ENCODE assay signal across 8 mouse cellular contexts in the genomic region with DNA sequence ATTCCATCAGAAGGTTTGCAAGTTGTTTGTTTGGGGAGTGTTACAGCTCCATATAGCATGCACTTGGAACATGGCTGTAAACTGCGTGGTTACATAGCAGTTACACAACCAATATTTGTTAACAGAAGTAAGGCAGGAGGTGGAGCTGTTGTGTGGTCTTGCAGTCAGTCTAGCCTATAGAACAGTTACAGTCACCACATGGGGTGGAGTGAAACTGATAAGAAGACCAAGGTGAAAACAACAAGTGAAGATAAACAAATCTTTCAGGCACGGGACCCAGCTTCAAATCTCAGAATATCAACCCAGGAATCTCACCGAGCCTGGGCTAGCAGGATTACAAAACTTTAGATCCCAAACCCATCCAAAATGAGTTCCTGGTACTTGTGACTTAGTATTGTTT. TPM values are rescaled to one million over a fixed set of nuclear protein-coding genes. Genes with fewer than 3 reads are reported as not detected.
A peak's percentile ranks its signal among the peaks of the same experiment; 100 is the strongest.
DNase-seq lines count a peak whose midpoint lies in the region; ATAC-seq and TF ChIP-seq lines count a peak whose summit lies in the region.

No protein-coding gene starts in this region.

- peaks cover 35% of the 10 kb centered on the region for H3K4me1 ChIP-seq in embryonic facial prominence, embryonic 13.5 days
- H3K4me1 ChIP-seq in limb, embryonic 12.5 days (replicated peaks) = peaks cover 41% of the 10 kb centered on the region
- peaks cover 40% of the 10 kb centered on the region for H3K4me1 ChIP-seq in neural tube, embryonic 13.5 days (replicated peaks)

- no peak for ATAC-seq in embryonic facial prominence, embryonic 13.5 days (ENCODE audit: insufficient number of reproducible peaks, insufficient read depth, low FRiP score, low TSS enrichment, low read depth)
- ATAC-seq in limb, embryonic 12.5 days (ENCODE audit: insufficient number of reproducible peaks, insufficient read depth, low FRiP score, low TSS enrichment, low read depth) = no peak
- no peak for ATAC-seq in neural tube, embryonic 13.5 days (ENCODE audit: low read depth)

- peaks cover 38% of the 10 kb centered on the region for H3K36me3 ChIP-seq in embryonic facial prominence, embryonic 13.5 days
- peaks cover 42% of the 10 kb centered on the region for H3K36me3 ChIP-seq in limb, embryonic 12.5 days
- H3K36me3 ChIP-seq in neural tube, embryonic 13.5 days = peaks cover 40% of the 10 kb centered on the region

- TF ChIP-seq CTCF in layer of hippocampus, adult 2 months (conservative IDR thresholded peaks at IDR 0.05) = no peak

- no peaks in the 10 kb centered on the region for H3K27me3 ChIP-seq in embryonic facial prominence, embryonic 13.5 days
- no peaks in the 10 kb centered on the region for H3K27me3 ChIP-seq in limb, embryonic 12.5 days
- H3K27me3 ChIP-seq in neural tube, embryonic 13.5 days = no peaks in the 10 kb centered on the region

- DNase-seq in layer of hippocampus, adult 2 months (ENCODE audit: low spot score in 2 of 2) = no peak
- DNase-seq in layer of hippocampus, postnatal 14 days (ENCODE audit: low spot score in 2 of 2) = no peak
- DNase-seq in frontal cortex, adult 2 months (ENCODE audit: extremely low spot score in 1 of 2, low spot score in 1 of 2) = no peak
- DNase-seq in testis, postnatal 10 days (ENCODE audit: low spot score) = no peak
- no peak for DNase-seq in urinary bladder, postnatal 36 days (ENCODE audit: low spot score in 2 of 2)

- peak overlapping the region; percentile 87 for H3K9ac ChIP-seq in embryonic facial prominence, embryonic 13.5 days
- H3K9ac ChIP-seq in limb, embryonic 12.5 days (replicated peaks) = peak overlapping the region; percentile 95
- peak overlapping the region; percentile 96 for H3K9ac ChIP-seq in neural tube, embryonic 13.5 days

- no peaks in the 10 kb centered on the region for H3K9me3 ChIP-seq in embryonic facial prominence, embryonic 13.5 days
- no peaks in the 10 kb centered on the region for H3K9me3 ChIP-seq in limb, embryonic 12.5 days
- no peaks in the 10 kb centered on the region for H3K9me3 ChIP-seq in neural tube, embryonic 13.5 days

- 0 out of 2 replicates have a peak overlapping the region, but pooled peaks have one; percentile 51 for H3K27ac ChIP-seq in layer of hippocampus, adult 2 months
- H3K27ac ChIP-seq in embryonic facial prominence, embryonic 13.5 days = no peak overlapping the region
- H3K27ac ChIP-seq in limb, embryonic 12.5 days = no peak overlapping the region
- H3K27ac ChIP-seq in neural tube, embryonic 13.5 days (replicated peaks) = no peak overlapping the region

- H3K4me2 ChIP-seq in embryonic facial prominence, embryonic 13.5 days = peak overlapping the region; percentile 73
- H3K4me2 ChIP-seq in limb, embryonic 12.5 days = peak overlapping the region; percentile 78
- peak overlapping the region; percentile 84 for H3K4me2 ChIP-seq in neural tube, embryonic 13.5 days

- no peak overlapping the region; the same call in 1 of the 2 replicates for H3K4me3 ChIP-seq in layer of hippocampus, adult 2 months
- H3K4me3 ChIP-seq in embryonic facial prominence, embryonic 13.5 days = peak overlapping the region; percentile 76
- peak overlapping the region; percentile 97 for H3K4me3 ChIP-seq in limb, embryonic 12.5 days (replicated peaks)
- peak overlapping the region; percentile 97 for H3K4me3 ChIP-seq in neural tube, embryonic 13.5 days

- 81% methylated on average over 3 of the region's 3 CpGs for WGBS in embryonic facial prominence, embryonic 13.5 days
- WGBS in limb, embryonic 12.5 days = 83% methylated on average over 3 of the region's 3 CpGs
- WGBS in neural tube, embryonic 13.5 days = 80% methylated on average over 3 of the region's 3 CpGs

RNA-seq across cellular contexts. Expression of a gene that starts 1.6 kb away (rescaled TPM):
- total RNA-seq in layer of hippocampus, adult 2 months (2021) = 10 to 100 TPM; 29.2 to 34.8 TPM
- 10 to 100 TPM; 18.5 to 23.3 TPM for total RNA-seq in layer of hippocampus, postnatal 14 days (2021)
- polyA plus RNA-seq in embryonic facial prominence, embryonic 13.5 days (2015; fragmentation: Nextera tagmentation; extraction: Ambion mirVana) = 7.3 and 8.0 TPM in 2 replicates
- polyA plus RNA-seq in limb, embryonic 12.5 days (2016; fragmentation: Nextera tagmentation; extraction: Ambion mirVana) = 6.1 and 6.6 TPM in 2 replicates
- 6.9 and 11.1 TPM in 2 replicates for polyA plus RNA-seq in neural tube, embryonic 13.5 days (2015; fragmentation: Nextera tagmentation; extraction: Ambion mirVana)
- polyA plus RNA-seq in frontal cortex, adult 2 months (2012; rRNA removed) = 28.1 and 30.4 TPM in 2 replicates

RNA-seq across cellular contexts. Expression of a gene that starts 36.9 kb away (rescaled TPM):
- total RNA-seq in layer of hippocampus, adult 2 months (2021) = 10 to 100 TPM; 55.5 to 64.8 TPM
- 10 to 100 TPM; 41.1 TPM for total RNA-seq in layer of hippocampus, postnatal 14 days (2021)
- polyA plus RNA-seq in embryonic facial prominence, embryonic 13.5 days (2015; fragmentation: Nextera tagmentation; extraction: Ambion mirVana) = 69.2 and 74.4 TPM in 2 replicates
- polyA plus RNA-seq in limb, embryonic 12.5 days (2016; fragmentation: Nextera tagmentation; extraction: Ambion mirVana) = 71.0 and 71.2 TPM in 2 replicates
- 69.7 and 72.1 TPM in 2 replicates for polyA plus RNA-seq in neural tube, embryonic 13.5 days (2015; fragmentation: Nextera tagmentation; extraction: Ambion mirVana)
- polyA plus RNA-seq in frontal cortex, adult 2 months (2012; rRNA removed) = 84.6 and 85.4 TPM in 2 replicates

RNA-seq across cellular contexts. Expression of a gene that starts 50.1 kb away (rescaled TPM):
- 10 to 100 TPM; 52.4 to 59.1 TPM for total RNA-seq in layer of hippocampus, adult 2 months (2021)
- 10 to 100 TPM; 43.3 to 44.1 TPM for total RNA-seq in layer of hippocampus, postnatal 14 days (2021)
- 39.8 and 42.2 TPM in 2 replicates for polyA plus RNA-seq in embryonic facial prominence, embryonic 13.5 days (2015; fragmentation: Nextera tagmentation; extraction: Ambion mirVana)
- polyA plus RNA-seq in limb, embryonic 12.5 days (2016; fragmentation: Nextera tagmentation; extraction: Ambion mirVana) = 42.6 and 47.2 TPM in 2 replicates
- polyA plus RNA-seq in neural tube, embryonic 13.5 days (2015; fragmentation: Nextera tagmentation; extraction: Ambion mirVana) = 38.1 and 40.9 TPM in 2 replicates
- 45.0 and 46.6 TPM in 2 replicates for polyA plus RNA-seq in frontal cortex, adult 2 months (2012; rRNA removed)

RNA-seq across cellular contexts. Expression of a gene that starts 53.0 kb away (rescaled TPM):
- 10 to 100 TPM; 46.0 to 47.0 TPM for total RNA-seq in layer of hippocampus, adult 2 months (2021)
- total RNA-seq in layer of hippocampus, postnatal 14 days (2021) = 10 to 100 TPM; 46.2 to 46.4 TPM
- 26.1 and 28.3 TPM in 2 replicates for polyA plus RNA-seq in embryonic facial prominence, embryonic 13.5 days (2015; fragmentation: Nextera tagmentation; extraction: Ambion mirVana)
- 33.0 and 36.1 TPM in 2 replicates for polyA plus RNA-seq in limb, embryonic 12.5 days (2016; fragmentation: Nextera tagmentation; extraction: Ambion mirVana)
- 20.9 and 21.3 TPM in 2 replicates for polyA plus RNA-seq in neural tube, embryonic 13.5 days (2015; fragmentation: Nextera tagmentation; extraction: Ambion mirVana)
- 53.0 and 53.8 TPM in 2 replicates for polyA plus RNA-seq in frontal cortex, adult 2 months (2012; rRNA removed)
